ENCODE assay signal across 8 mouse cellular contexts in the genomic region with DNA sequence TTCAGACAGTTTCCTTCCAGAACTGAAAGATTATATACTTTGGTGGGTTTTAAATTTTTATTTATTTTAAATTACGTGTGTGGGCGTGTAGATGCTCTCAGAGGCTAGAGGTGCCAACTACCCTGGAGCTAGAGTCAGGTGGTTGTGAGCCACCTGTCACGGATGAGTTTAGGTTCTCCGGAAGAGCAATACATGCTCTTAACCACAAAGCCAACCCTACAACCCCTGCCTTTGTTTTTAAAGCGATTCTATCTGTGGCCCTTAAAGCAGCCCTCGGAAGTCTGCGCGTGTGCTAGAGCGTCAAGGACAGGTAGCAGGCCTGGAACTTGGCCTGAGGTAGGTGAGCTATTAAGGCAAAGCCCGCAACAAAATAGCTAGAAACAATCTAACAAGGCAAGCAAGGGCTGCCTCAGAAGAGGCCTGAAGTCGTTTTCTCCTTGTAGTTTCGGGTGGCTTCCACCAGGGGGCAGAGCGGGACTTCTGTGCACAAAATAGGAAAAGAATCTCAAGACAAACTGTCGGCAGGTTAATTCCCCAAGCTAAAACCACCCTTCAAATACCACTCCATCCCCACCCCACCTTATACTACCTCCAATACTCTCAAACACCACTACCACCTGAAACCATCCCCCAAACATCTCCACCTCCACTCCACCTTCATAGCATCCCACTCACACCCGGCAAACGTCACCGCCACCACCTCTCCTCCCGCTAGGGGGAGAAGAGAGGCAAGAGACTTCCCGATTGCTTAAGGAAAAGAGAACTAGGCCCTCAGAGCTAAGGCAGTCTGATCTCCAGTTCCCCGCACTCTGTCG. TPM values are rescaled to one million over a fixed set of nuclear protein-coding genes. Genes with fewer than 3 reads are reported as not detected.
DNase-seq lines count a peak whose midpoint lies in the region; ATAC-seq and TF ChIP-seq lines count a peak whose summit lies in the region.

No protein-coding gene starts in this region.

- DNase-seq in kidney, postnatal 0 days (ENCODE audit: low spot score): peak; percentile 84
- DNase-seq in liver, embryonic 11.5 days (ENCODE audit: low spot score): peak; percentile 71
- DNase-seq in natural killer cell, adult 2 months (ENCODE audit: low spot score in 2 of 2): peak; percentile 58 to 77

- no peaks in the 10 kb centered on the region for H3K79me2 ChIP-seq in C2C12 (ENCODE audit: control insufficient read depth, insufficient read depth)

- no peak for TF ChIP-seq POLR2A in bone marrow macrophage, adult 2 months (IDR thresholded peaks at IDR 0.05; ENCODE audit: borderline replicate concordance, low read depth, low read length)

- H3K9ac ChIP-seq in heart, embryonic 13.5 days: no peak overlapping the region
- H3K9ac ChIP-seq in kidney, postnatal 0 days (ENCODE audit: low read depth, low read length): no peak overlapping the region
- H3K9ac ChIP-seq in liver, embryonic 11.5 days (ENCODE audit: low read depth, low read length): no peak overlapping the region
- H3K9ac ChIP-seq in stomach, embryonic 14.5 days (replicated peaks; ENCODE audit: low read depth, low read length): no peak overlapping the region

- TF ChIP-seq CTCF in C2C12 (IDR thresholded peaks at IDR 0.05; ENCODE audit: control insufficient read depth, insufficient read depth, insufficient read length): peak; percentile 27
- TF ChIP-seq CTCF in bone marrow macrophage, adult 2 months (IDR thresholded peaks at IDR 0.05; ENCODE audit: low read depth, low read length): peak; percentile 99
- peak; percentile 89 for TF ChIP-seq CTCF in kidney, postnatal 0 days (IDR thresholded peaks at IDR 0.05; ENCODE audit: low read depth)

- WGBS in heart, embryonic 13.5 days: 26% methylated on average over 21 of the region's 21 CpGs
- 30% methylated on average over 21 of the region's 21 CpGs for WGBS in kidney, postnatal 0 days
- 30% methylated on average over 21 of the region's 21 CpGs for WGBS in liver, embryonic 11.5 days
- 29% methylated on average over 21 of the region's 21 CpGs for WGBS in stomach, embryonic 14.5 days

- peaks cover 7% of the 10 kb centered on the region for H3K27me3 ChIP-seq in C2C12 (ENCODE audit: control insufficient read depth, insufficient read depth, insufficient read length)
- H3K27me3 ChIP-seq in heart, embryonic 13.5 days (replicated peaks): no peaks in the 10 kb centered on the region
- no peaks in the 10 kb centered on the region for H3K27me3 ChIP-seq in kidney, postnatal 0 days (ENCODE audit: insufficient read depth, low read length)
- no peaks in the 10 kb centered on the region for H3K27me3 ChIP-seq in liver, embryonic 11.5 days (replicated peaks; ENCODE audit: control insufficient read depth, insufficient read depth, low read length)
- no peaks in the 10 kb centered on the region for H3K27me3 ChIP-seq in stomach, embryonic 14.5 days (ENCODE audit: control insufficient read depth, insufficient read depth, low read length)

- no peaks in the 10 kb centered on the region for H3K36me3 ChIP-seq in C2C12 (ENCODE audit: control insufficient read depth, insufficient read depth)
- no peaks in the 10 kb centered on the region for H3K36me3 ChIP-seq in heart, embryonic 13.5 days
- no peaks in the 10 kb centered on the region for H3K36me3 ChIP-seq in kidney, postnatal 0 days (ENCODE audit: insufficient read depth, low read length)
- H3K36me3 ChIP-seq in liver, embryonic 11.5 days (ENCODE audit: control insufficient read depth, insufficient read depth, low read length): no peaks in the 10 kb centered on the region
- H3K36me3 ChIP-seq in stomach, embryonic 14.5 days (ENCODE audit: control insufficient read depth, insufficient read depth, low read length): no peaks in the 10 kb centered on the region

- H3K27ac ChIP-seq in bone marrow macrophage, adult 2 months (ENCODE audit: insufficient read depth, low read depth, low read length): no peak overlapping the region
- H3K27ac ChIP-seq in heart, embryonic 13.5 days (replicated peaks): no peak overlapping the region
- H3K27ac ChIP-seq in kidney, postnatal 0 days: no peak overlapping the region
- H3K27ac ChIP-seq in liver, embryonic 11.5 days (ENCODE audit: low read depth, low read length): no peak overlapping the region
- no peak overlapping the region for H3K27ac ChIP-seq in stomach, embryonic 14.5 days (ENCODE audit: low read length)

- ATAC-seq in erythroblast, adult 5-6 weeks (replicated peaks; ENCODE audit: low FRiP score, poor library complexity, severe bottlenecking): peak; percentile 59
- no peak for ATAC-seq in heart, embryonic 13.5 days (ENCODE audit: extremely low read depth, insufficient number of reproducible peaks, low FRiP score, low TSS enrichment)
- ATAC-seq in kidney, postnatal 0 days (replicated peaks; ENCODE audit: low FRiP score, low read depth): peak; percentile 13; the same call in 1 of the 2 replicates
- ATAC-seq in liver, embryonic 11.5 days (replicated peaks; ENCODE audit: low FRiP score): no peak; the same call in 1 of the 2 replicates
- peak; percentile 62; the same call in 1 of the 2 replicates for ATAC-seq in stomach, embryonic 14.5 days (ENCODE audit: insufficient number of reproducible peaks, insufficient read depth, low FRiP score, low read depth)

- H3K4me2 ChIP-seq in heart, embryonic 13.5 days: peak overlapping the region; percentile 43; the same call in 1 of the 2 replicates
- no peak overlapping the region for H3K4me2 ChIP-seq in kidney, postnatal 0 days (ENCODE audit: low read length)
- H3K4me2 ChIP-seq in liver, embryonic 11.5 days: no peak overlapping the region
- H3K4me2 ChIP-seq in stomach, embryonic 14.5 days (replicated peaks; ENCODE audit: low read depth, low read length): no peak overlapping the region

- H3K9me3 ChIP-seq in heart, embryonic 13.5 days: no peaks in the 10 kb centered on the region
- H3K9me3 ChIP-seq in kidney, postnatal 0 days (replicated peaks; ENCODE audit: low read length): no peaks in the 10 kb centered on the region
- H3K9me3 ChIP-seq in liver, embryonic 11.5 days (ENCODE audit: control insufficient read depth, low read length): no peaks in the 10 kb centered on the region
- H3K9me3 ChIP-seq in stomach, embryonic 14.5 days (ENCODE audit: control insufficient read depth, low read depth, low read length): no peaks in the 10 kb centered on the region

- H3K4me1 ChIP-seq in bone marrow macrophage, adult 2 months (ENCODE audit: control insufficient read depth, insufficient read depth, low read length): peaks cover 12% of the 10 kb centered on the region
- H3K4me1 ChIP-seq in heart, embryonic 13.5 days: 0 out of 2 replicates have a peak, but pooled peaks cover 2% of the 10 kb centered on the region
- no peaks in the 10 kb centered on the region for H3K4me1 ChIP-seq in kidney, postnatal 0 days (replicated peaks; ENCODE audit: insufficient read depth, low read length)
- H3K4me1 ChIP-seq in liver, embryonic 11.5 days (replicated peaks; ENCODE audit: control insufficient read depth, insufficient read depth, low read length): no peaks in the 10 kb centered on the region
- H3K4me1 ChIP-seq in stomach, embryonic 14.5 days (ENCODE audit: control insufficient read depth, insufficient read depth, low read length): no peaks in the 10 kb centered on the region

- H3K79me3 ChIP-seq in C2C12 (ENCODE audit: low read depth): no peaks in the 10 kb centered on the region

- no peak overlapping the region for H3K4me3 ChIP-seq in C2C12 (ENCODE audit: insufficient read depth, poor library complexity, severe bottlenecking)
- peak overlapping the region; percentile 22 for H3K4me3 ChIP-seq in bone marrow macrophage, adult 2 months (ENCODE audit: insufficient read depth, low read length)
- no peak overlapping the region for H3K4me3 ChIP-seq in heart, embryonic 13.5 days
- no peak overlapping the region for H3K4me3 ChIP-seq in kidney, postnatal 0 days (replicated peaks; ENCODE audit: low read depth, low read length)
- H3K4me3 ChIP-seq in liver, embryonic 11.5 days (ENCODE audit: low read depth, low read length): no peak overlapping the region
- no peak overlapping the region for H3K4me3 ChIP-seq in stomach, embryonic 14.5 days (ENCODE audit: low read depth, low read length)

- no peak overlapping the region for H3ac ChIP-seq in C2C12 (ENCODE audit: control insufficient read depth, insufficient read length, low read depth)

TF ChIP-seq in C2C12, 6 proteins besides CTCF, POLR2A, EP300 and RAD21:
- TF ChIP-seq USF1 (IDR thresholded peaks at IDR 0.05; ENCODE audit: low read depth) (no peak), CEBPB (IDR thresholded peaks at IDR 0.05; ENCODE audit: low read depth) (no peak), MYOG (IDR thresholded peaks at IDR 0.05; ENCODE audit: control insufficient read depth, extremely low read depth, insufficient read length) (no peak), MYOD1 (IDR thresholded peaks at IDR 0.05; ENCODE audit: control insufficient read depth, insufficient read length, low read depth) (no peak), MAX (IDR thresholded peaks at IDR 0.05) (no peak), FOSL1 (IDR thresholded peaks at IDR 0.05; ENCODE audit: insufficient read depth, low read length, poor library complexity, severe bottlenecking) (no peak)

RNA-seq across cellular contexts. Expression of a gene that starts 32.1 kb away (rescaled TPM):
- polyA plus RNA-seq in C2C12 (2012; fragmentation: generic; extraction: Trizol): not detected
- polyA plus RNA-seq in bone marrow macrophage, adult 2 months (2012; ENCODE audit: insufficient read depth, insufficient read length, missing spikeins): 0.99 and 1.3 TPM in 2 replicates
- 1.9 TPM in 1 of 2 replicates, not detected in the other for total RNA-seq in erythroblast, adult 5-6 weeks (2015; ENCODE audit: low replicate concordance)
- total RNA-seq in erythroblast, adult 5-6 weeks (2017; ENCODE audit: low replicate concordance): 2.3 and 6.1 TPM in 2 replicates
- 0.23 and 0.27 TPM in 2 replicates for polyA plus RNA-seq in heart, embryonic 13.5 days (2015; fragmentation: Nextera tagmentation; extraction: Ambion mirVana)
- polyA plus RNA-seq in kidney, postnatal 0 days (2015; fragmentation: Nextera tagmentation; extraction: Ambion mirVana): 0.51 and 0.91 TPM in 2 replicates
- polyA plus RNA-seq in liver, embryonic 11.5 days (2014; fragmentation: Nextera tagmentation; extraction: Ambion mirVana): 0.12 TPM in 1 of 2 replicates, not detected in the other
- polyA plus RNA-seq in stomach, embryonic 14.5 days (2014; fragmentation: Nextera tagmentation; extraction: Ambion mirVana): not detected in 2 replicates

RNA-seq across cellular contexts. Expression of a gene that starts 37.1 kb away (rescaled TPM):
- polyA plus RNA-seq in C2C12 (2012; fragmentation: generic; extraction: Trizol): 17.8 TPM
- polyA plus RNA-seq in bone marrow macrophage, adult 2 months (2012; ENCODE audit: insufficient read depth, insufficient read length, missing spikeins): 196 and 203 TPM in 2 replicates
- 29.7 and 33.6 TPM in 2 replicates for total RNA-seq in erythroblast, adult 5-6 weeks (2015; ENCODE audit: low replicate concordance)
- 18.3 and 20.2 TPM in 2 replicates for total RNA-seq in erythroblast, adult 5-6 weeks (2017; ENCODE audit: low replicate concordance)
- 5.8 and 6.2 TPM in 2 replicates for polyA plus RNA-seq in heart, embryonic 13.5 days (2015; fragmentation: Nextera tagmentation; extraction: Ambion mirVana)
- polyA plus RNA-seq in kidney, postnatal 0 days (2015; fragmentation: Nextera tagmentation; extraction: Ambion mirVana): 2.1 and 2.2 TPM in 2 replicates
- 3.7 and 4.4 TPM in 2 replicates for polyA plus RNA-seq in liver, embryonic 11.5 days (2014; fragmentation: Nextera tagmentation; extraction: Ambion mirVana)
- 18.3 and 18.4 TPM in 2 replicates for polyA plus RNA-seq in stomach, embryonic 14.5 days (2014; fragmentation: Nextera tagmentation; extraction: Ambion mirVana)

Comparison
In these comparisons a context has a peak if more than half of its experiments do, and no peak if none do; other contexts are left out.
1. CTCF ChIP-seq: peak in every context shown above with its lines; median percentile 99 in bone marrow macrophage, adult 2 months; 89 in kidney, postnatal 0 days; 27 in C2C12.
2. ATAC-seq: peak in erythroblast, adult 5-6 weeks (single experiment), kidney, postnatal 0 days (single experiment) and stomach, embryonic 14.5 days (single experiment); none in heart, embryonic 13.5 days (single experiment) and liver, embryonic 11.5 days (single experiment).
3. RNA of a gene that starts 37.1 kb away (polyA plus RNA-seq): 196 to 203 TPM in bone marrow macrophage, adult 2 months; 18.3 to 18.4 TPM in stomach, embryonic 14.5 days, 17.8 TPM in C2C12 (single experiment), 5.8 to 6.2 TPM in heart, embryonic 13.5 days, 3.7 to 4.4 TPM in liver, embryonic 11.5 days and 2.1 to 2.2 TPM in kidney, postnatal 0 days; every median in the first group is over 10 times any median in the second.
4. Peak in every context shown above with its lines, with median percentiles within 50 percentile points of each other: DNase-seq.